Mouse (Mus musculus) intestine, embryonic 15.5 days (tissue): ENCODE results near the gene Fbxw20. TPM values are rescaled to one million over a fixed set of nuclear protein-coding genes. Genes with fewer than 3 reads are reported as not detected.
"Not testable (repeated sequence)": the region's sequence is repeated elsewhere in the genome, so short reads cannot be mapped to it uniquely, and the experiment has no call there.

Source experiments
- ATAC-seq: fragments of 200-750 bp; cut with Nextera tagmentation; 2 replicates; pipeline ENCODE4 v1.8.0; 2017; ENCODE audit warnings: moderate TSS enrichment, moderate library complexity
- H3K27ac ChIP-seq: fragments of 300-500 bp; sonication (generic); 2 replicates; pipeline ENCODE4 v1.5.1; 2015; ENCODE audit warnings: mild to moderate bottlenecking, inconsistent platforms
- H3K27me3 ChIP-seq: fragments of 300-500 bp; sonication (generic); replicated peaks from 2 replicates; pipeline ENCODE4 v1.6.1; 2015; ENCODE audit warnings: inconsistent platforms
- H3K36me3 ChIP-seq: fragments of 300-500 bp; sonication (generic); 2 replicates; pipeline ENCODE4 v1.6.1; 2015; ENCODE audit warnings: inconsistent platforms
- H3K4me1 ChIP-seq: fragments of 300-500 bp; sonication (generic); replicated peaks from 2 replicates; pipeline ENCODE4 v1.6.1; 2015; ENCODE audit warnings: inconsistent platforms
- H3K4me2 ChIP-seq: fragments of 300-500 bp; sonication (generic); replicated peaks from 2 replicates; pipeline ENCODE4 v1.6.1; 2015; ENCODE audit warnings: mild to moderate bottlenecking, inconsistent platforms
- H3K4me3 ChIP-seq: fragments of 300-500 bp; sonication (generic); replicated peaks from 2 replicates; pipeline ENCODE4 v1.5.1; 2015; ENCODE audit warnings: inconsistent platforms
- H3K9ac ChIP-seq: fragments of 300-500 bp; sonication (generic); 2 replicates; pipeline ENCODE4 v1.6.1; 2015; ENCODE audit warnings: inconsistent platforms
- H3K9me3 ChIP-seq: fragments of 300-500 bp; sonication (generic); 2 replicates; pipeline ENCODE4 v1.6.1; 2016; ENCODE audit warnings: inconsistent platforms
- WGBS: fragments of 180-500 bp; shearing (Covaris S2); methylation state at CpG from one replicate; pipeline ENCODE4 v1.1.7; 2015; 5-methylcytosine and 5-hydroxymethylcytosine counted together
- polyA plus RNA-seq: library from polyadenylated mRNA; unstranded; fragments of >200 nt; fragmentation: Nextera tagmentation; extraction: Ambion mirVana; gene quantifications from 2 replicates; pipeline ENCODE4 v1.2.1, GENCODE M21; 2015

Gene Fbxw20
- not detected in 2 replicates for polyA plus RNA-seq

- ATAC-seq, result no peak
- H3K27me3 ChIP-seq, result no peaks in the 10 kb centered on the region
- 92% methylated on average over 1 of the region's 1 CpGs for WGBS
These were observed at the start of gene Fbxw20 for GRCm38 (mm10) chr9:109234654-109235053. Fbxw20 (minus strand) TSS chr9:109234754.

GRCm38 (mm10) chr9:109263041-109263440 lies 28.5 kb upstream of the Fbxw20 start:
- no peak for ATAC-seq
- Histone ChIP-seq H3K9me3 (no peaks in the 10 kb centered on the region), H3K36me3 (no peaks in the 10 kb centered on the region), H3K4me1 (no peaks in the 10 kb centered on the region), H3K9ac (no peak overlapping the region), H3K4me2 (no peak overlapping the region), H3K27me3 (no peaks in the 10 kb centered on the region), H3K27ac (no peak overlapping the region), H3K4me3 (no peak overlapping the region)
- WGBS, result 67% methylated on average over 2 of the region's 2 CpGs

More at GRCm38 (mm10) chr9:109234654-109235053, at the start of gene Fbxw20:
- Histone ChIP-seq H3K4me2 (no peak within 1 kb of the TSS), H3K9me3 (no peaks in the 10 kb centered on the region), H3K4me1 (no peaks in the 10 kb centered on the region), H3K36me3 (no peaks in the 10 kb centered on the region), H3K27ac (no peak within 1 kb of the TSS), H3K4me3 (no peak within 1 kb of the TSS), H3K9ac (no peak within 1 kb of the TSS)

GRCm38 (mm10) chr9:109218449-109218848 lies 16.1 kb downstream of the Fbxw20 start:
- Histone ChIP-seq H3K4me1 (no peaks in the 10 kb centered on the region), H3K27ac (no peak overlapping the region), H3K9ac (no peak overlapping the region), H3K4me2 (no peak overlapping the region), H3K4me3 (no peak overlapping the region), H3K9me3 (no peaks in the 10 kb centered on the region), H3K27me3 (no peaks in the 10 kb centered on the region), H3K36me3 (no peaks in the 10 kb centered on the region)
- WGBS, result 69% methylated on average over 6 of the region's 6 CpGs
- ATAC-seq, result no peak

- H3K4me2 ChIP-seq, ATAC-seq, H3K4me1 ChIP-seq, H3K27me3 ChIP-seq, H3K9me3 ChIP-seq, H3K4me3 ChIP-seq, H3K36me3 ChIP-seq, H3K9ac ChIP-seq, H3K27ac ChIP-seq: not testable (repeated sequence)
- 59% methylated on average over 1 of the region's 1 CpGs for WGBS
These were observed 33.2 kb downstream of the Fbxw20 start for GRCm38 (mm10) chr9:109201347-109201746.

- no peaks in the 10 kb centered on the region for H3K9me3 ChIP-seq
- no peaks in the 10 kb centered on the region for H3K36me3 ChIP-seq
- no peak overlapping the region for H3K4me3 ChIP-seq
- no peaks in the 10 kb centered on the region for H3K4me1 ChIP-seq
- H3K9ac ChIP-seq, result no peak overlapping the region
- no peak overlapping the region for H3K27ac ChIP-seq
- no peak overlapping the region for H3K4me2 ChIP-seq
- no peaks in the 10 kb centered on the region for H3K27me3 ChIP-seq
- 92% methylated on average over 1 of the region's 1 CpGs for WGBS
- no peak for ATAC-seq
These were observed 34.2 kb downstream of the Fbxw20 start for GRCm38 (mm10) chr9:109200349-109200748.

GRCm38 (mm10) chr9:109199353-109199752 lies 35.2 kb downstream of the Fbxw20 start:
- Histone ChIP-seq H3K4me2 (no peak overlapping the region), H3K36me3 (no peaks in the 10 kb centered on the region), H3K4me3 (no peak overlapping the region), H3K27ac (no peak overlapping the region), H3K9ac (no peak overlapping the region), H3K9me3 (no peaks in the 10 kb centered on the region), H3K4me1 (no peaks in the 10 kb centered on the region), H3K27me3 (no peaks in the 10 kb centered on the region)
- no peak for ATAC-seq
- 51% methylated on average over 1 of the region's 1 CpGs for WGBS

- not testable (repeated sequence) for H3K4me2 ChIP-seq, H3K9ac ChIP-seq, H3K4me1 ChIP-seq, H3K27ac ChIP-seq, ATAC-seq, H3K27me3 ChIP-seq, H3K4me3 ChIP-seq, H3K9me3 ChIP-seq, H3K36me3 ChIP-seq
- 79% methylated on average over 3 of the region's 3 CpGs for WGBS
These were observed 38.7 kb downstream of the Fbxw20 start, which contains the start of gene Fbxw13 for GRCm38 (mm10) chr9:109195875-109196274. Fbxw13 (minus strand) TSS chr9:109195975.

- peak; percentile 82 for ATAC-seq
- 73% methylated on average over 1 of the region's 1 CpGs for WGBS
- no peak overlapping the region for H3K9ac ChIP-seq
These were observed 57.3 kb downstream of the Fbxw20 start for GRCm38 (mm10) chr9:109177208-109177607.

GRCm38 (mm10) chr9:109176301-109176700 lies 58.3 kb downstream of the Fbxw20 start:
- ATAC-seq, result no peak
- no peak overlapping the region for H3K4me3 ChIP-seq

More at GRCm38 (mm10) chr9:109177208-109177607, 57.3 kb downstream of the Fbxw20 start:
- Histone ChIP-seq H3K4me2 (no peak overlapping the region), H3K27ac (no peak overlapping the region), H3K9me3 (no peaks in the 10 kb centered on the region; the same call in 1 of the 2 replicates), H3K4me3 (no peak overlapping the region), H3K4me1 (no peaks in the 10 kb centered on the region), H3K27me3 (no peaks in the 10 kb centered on the region), H3K36me3 (no peaks in the 10 kb centered on the region)

More at GRCm38 (mm10) chr9:109176301-109176700, 58.3 kb downstream of the Fbxw20 start:
- 90% methylated on average over 1 of the region's 1 CpGs for WGBS
- H3K4me1 ChIP-seq, result no peaks in the 10 kb centered on the region
- no peak overlapping the region for H3K4me2 ChIP-seq
- H3K9me3 ChIP-seq, result no peaks in the 10 kb centered on the region; the same call in 1 of the 2 replicates
- no peaks in the 10 kb centered on the region for H3K27me3 ChIP-seq
- H3K27ac ChIP-seq, result no peak overlapping the region
- H3K36me3 ChIP-seq, result no peaks in the 10 kb centered on the region
- no peak overlapping the region for H3K9ac ChIP-seq

Other genes with a start within 250 kb of the Fbxw20 start
- gene Ucn2, start 248.7 kb downstream of the Fbxw20 start, polyA plus RNA-seq, result not detected in 2 replicates
- gene Pfkfb4, start 243.0 kb downstream of the Fbxw20 start, polyA plus RNA-seq, result 11.5 and 17.0 TPM in 2 replicates
- 112 and 121 TPM in 2 replicates for gene Shisa5, start 196.2 kb downstream of the Fbxw20 start, polyA plus RNA-seq
- gene Trex1, start 175.0 kb downstream of the Fbxw20 start, polyA plus RNA-seq, result 12.5 and 13.4 TPM in 2 replicates
- gene Atrip, start 160.6 kb downstream of the Fbxw20 start, polyA plus RNA-seq, result 21.3 and 22.4 TPM in 2 replicates
- gene Ccdc51, start 152.3 kb downstream of the Fbxw20 start, polyA plus RNA-seq, result 16.1 and 17.2 TPM in 2 replicates
- gene Tma7, start 152.2 kb downstream of the Fbxw20 start, polyA plus RNA-seq, result 619 and 707 TPM in 2 replicates
- 7.1 TPM in 2 replicates for gene Plxnb1, start 139.4 kb downstream of the Fbxw20 start, polyA plus RNA-seq
- gene Fbxw21, start 72.7 kb downstream of the Fbxw20 start, polyA plus RNA-seq, result not detected in 2 replicates
- gene Fbxw13, start 38.8 kb downstream of the Fbxw20 start, polyA plus RNA-seq, result not detected in 2 replicates
- gene Fbxw14, start 52.9 kb upstream of the Fbxw20 start, polyA plus RNA-seq, result not detected in 2 replicates
- not detected in 2 replicates for gene Fbxw28, start 104.9 kb upstream of the Fbxw20 start, polyA plus RNA-seq
- gene Fbxw22, start 169.5 kb upstream of the Fbxw20 start, polyA plus RNA-seq, result not detected in 2 replicates
- gene Fbxw16, start 214.4 kb upstream of the Fbxw20 start, polyA plus RNA-seq, result not detected in 2 replicates